Mouse (Mus musculus) heart, adult 9 months (tissue): Measurements from ENCODE around the gene Myo3b.

Experiments
- DNase-seq, 2 experiments: peaks; one replicate each; pipeline ENCODE4 v3.0.0; 2022; ENCODE audit warnings: low spot score in 2 of 2

Myo3b gene

GRCm38 (mm10) chr2:70065729-70066300, 26.9 kb downstream of the Myo3b start:
- DNase-seq = no peak

DNA sequence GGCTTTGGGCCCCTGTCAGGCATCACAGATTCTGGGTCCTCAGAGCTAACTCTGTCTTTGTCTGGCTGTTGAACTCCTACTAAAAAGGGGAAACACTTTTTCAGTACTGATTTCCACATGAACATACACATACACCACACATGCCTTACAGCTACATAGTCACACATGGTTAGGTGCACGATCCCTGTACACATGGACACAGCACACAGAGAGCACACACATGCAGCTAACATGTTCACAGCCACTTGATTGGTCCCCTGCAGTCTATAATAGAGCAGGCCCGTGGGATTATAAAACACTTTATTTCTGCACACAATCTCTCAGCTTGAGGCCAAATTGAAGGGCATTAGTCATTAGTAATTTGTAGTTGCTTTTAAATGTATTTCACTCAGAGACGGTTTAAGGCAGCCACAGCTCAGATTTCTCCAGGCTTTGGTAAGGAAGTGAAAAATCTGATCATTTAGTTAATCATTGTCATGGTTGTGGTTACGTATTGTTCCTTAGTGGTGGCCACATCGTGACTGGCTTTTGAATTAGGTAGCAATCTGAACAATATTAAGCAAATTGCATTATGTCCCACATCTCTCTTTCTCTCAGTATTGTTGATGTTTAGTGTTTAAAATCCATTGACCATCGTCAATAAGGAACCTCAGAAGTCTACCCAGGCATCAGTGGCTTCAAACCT, 27.6 kb downstream of the Myo3b start:
- DNase-seq = no peak

- no peak for DNase-seq
These were observed 30.9 kb downstream of the Myo3b start for GRCm38 (mm10) chr2:70069861-70070260.

- DNase-seq = no peak
These were observed 44.6 kb downstream of the Myo3b start for GRCm38 (mm10) chr2:70083444-70084020.

- DNase-seq = peak in 1 of 2 experiments; percentile 15
These were observed 52.3 kb downstream of the Myo3b start for GRCm38 (mm10) chr2:70091261-70091660.

DNA sequence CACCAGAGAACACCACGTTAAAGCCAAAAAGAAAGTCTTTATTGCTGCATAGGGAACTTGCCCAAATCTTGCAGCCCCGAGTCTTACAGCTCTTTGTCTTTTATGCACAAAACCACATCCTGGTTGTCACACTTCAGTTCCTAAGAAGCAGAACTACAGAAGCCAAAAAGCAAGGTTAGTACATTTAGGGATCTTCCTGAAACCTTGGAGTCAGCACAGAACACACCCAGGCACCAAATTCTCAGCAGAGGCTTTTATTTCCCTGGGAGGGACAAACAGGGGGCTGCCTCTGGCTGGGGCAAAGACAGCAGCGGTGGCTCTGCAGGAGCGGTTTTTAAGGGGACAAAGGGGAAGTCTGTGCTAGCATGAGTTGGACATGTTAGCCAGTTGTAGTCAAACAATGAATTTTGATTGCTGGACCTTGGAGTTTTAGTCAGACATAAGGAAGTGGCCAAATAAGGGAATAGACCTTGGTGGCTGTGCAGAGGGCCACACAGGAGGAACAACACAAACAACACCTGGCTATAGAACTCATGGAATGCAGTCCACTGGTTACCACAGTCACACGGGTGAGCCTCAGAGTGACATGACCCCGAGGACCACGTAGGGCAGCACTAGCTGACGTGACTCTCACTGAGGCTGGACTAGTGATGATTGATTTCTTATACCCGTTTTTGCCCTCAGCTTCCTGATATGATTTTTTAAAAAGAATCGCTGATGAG, 53.0 kb downstream of the Myo3b start:
- peak; percentile 2 to 15 for DNase-seq

GRCm38 (mm10) chr2:70092665-70093064, 53.7 kb downstream of the Myo3b start:
- peak in 1 of 2 experiments; percentile 6 for DNase-seq

DNA sequence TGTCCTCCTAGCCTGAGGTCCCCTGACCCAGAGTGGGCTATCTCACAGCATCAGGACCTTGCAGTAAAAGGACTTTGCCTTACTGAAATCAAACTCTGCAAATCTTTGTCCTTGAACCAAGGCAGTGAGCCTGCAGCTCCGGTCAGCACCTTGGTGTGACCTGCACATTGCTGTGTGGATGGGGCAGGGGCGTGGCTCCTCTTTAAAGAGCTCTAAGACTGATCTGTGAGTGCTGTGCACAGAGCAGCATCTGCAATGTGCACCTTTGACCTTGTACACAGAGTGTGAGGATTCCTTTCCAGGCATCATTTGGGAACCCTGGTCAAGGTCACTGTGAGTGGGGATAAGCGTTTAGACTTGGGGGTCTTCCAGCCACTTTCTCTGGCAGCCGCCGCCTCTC, 55.5 kb downstream of the Myo3b start:
- no peak for DNase-seq

DNA sequence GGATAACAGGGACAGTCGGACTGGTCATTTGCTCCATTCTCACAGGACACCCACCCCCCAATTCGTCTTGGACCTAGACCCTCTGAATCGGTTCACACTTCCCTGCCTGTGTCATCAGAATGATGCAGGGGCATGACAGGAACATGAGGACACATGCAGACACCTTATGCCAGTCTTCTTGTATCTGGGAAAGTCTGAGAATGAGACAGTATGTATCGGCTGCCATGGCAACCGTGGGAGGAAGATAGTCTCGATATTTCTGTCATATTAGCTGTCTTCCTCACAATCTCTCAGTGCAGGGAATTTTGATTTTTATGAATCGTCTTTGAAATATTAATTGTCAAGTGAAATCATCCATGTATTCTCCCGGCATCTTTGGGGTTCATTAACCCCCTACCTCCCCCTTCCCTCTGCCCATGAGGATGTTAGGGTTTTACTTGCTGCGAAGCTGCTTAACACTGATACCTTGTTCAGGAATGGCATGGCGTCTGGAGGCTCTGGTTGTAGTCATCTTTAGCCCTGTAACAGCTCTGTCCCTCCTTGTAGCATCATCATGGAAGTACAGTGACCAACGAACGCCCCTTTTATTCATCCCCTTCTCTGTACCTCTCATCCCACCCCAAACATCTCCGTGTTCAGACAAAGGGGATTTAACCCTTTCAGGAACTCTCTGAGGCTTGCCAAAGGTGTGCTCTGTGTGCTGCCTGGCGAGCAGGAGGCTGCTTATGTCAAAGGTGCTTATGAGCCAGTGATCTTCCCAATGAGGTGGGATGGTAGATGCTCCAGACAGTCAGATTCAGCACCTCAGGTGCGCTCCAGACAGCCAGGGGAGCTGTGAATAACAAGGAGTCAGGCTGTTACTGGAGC, 58.5 kb downstream of the Myo3b start:
- no peak for DNase-seq

- DNase-seq = no peak
These were observed 60.5 kb downstream of the Myo3b start for GRCm38 (mm10) chr2:70099459-70099858.

GRCm38 (mm10) chr2:70105286-70106030, 66.5 kb downstream of the Myo3b start:
- no peak for DNase-seq

- DNase-seq = no peak
These were observed 70.1 kb downstream of the Myo3b start for GRCm38 (mm10) chr2:70109010-70109409.

- no peak for DNase-seq
These were observed 75.2 kb downstream of the Myo3b start for GRCm38 (mm10) chr2:70113798-70114782.

GRCm38 (mm10) chr2:70118376-70119264, 79.7 kb downstream of the Myo3b start:
- DNase-seq = no peak

GRCm38 (mm10) chr2:70119265-70119663, 80.3 kb downstream of the Myo3b start:
- DNase-seq = no peak

- no peak for DNase-seq
These were observed 87.4 kb downstream of the Myo3b start for GRCm38 (mm10) chr2:70126330-70126729.

DNA sequence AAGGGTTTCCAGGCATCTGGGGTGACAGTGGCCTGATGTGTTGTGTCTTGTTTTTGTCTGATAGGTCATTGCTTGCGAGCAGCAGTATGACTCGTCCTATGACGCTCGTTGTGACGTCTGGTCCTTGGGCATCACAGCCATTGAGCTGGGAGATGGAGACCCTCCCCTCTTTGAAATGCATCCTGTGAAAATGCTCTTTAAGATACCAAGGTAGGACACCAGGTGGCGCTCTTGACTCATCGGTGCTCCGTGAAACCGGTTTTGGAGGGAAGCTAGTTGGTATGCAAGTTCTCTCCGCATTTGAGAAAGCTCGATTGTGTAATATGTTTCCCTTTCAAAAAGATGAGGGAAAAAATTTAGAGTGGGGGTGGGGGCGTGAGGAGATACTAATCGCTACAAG, 87.9 kb downstream of the Myo3b start:
- DNase-seq = peak; percentile 31 to 46

GRCm38 (mm10) chr2:70127351-70128148, 88.6 kb downstream of the Myo3b start:
- DNase-seq = no peak
